Mouse (Mus musculus) brain, embryonic 14.5 days (tissue): ENCODE results near the gene Gm14151.

Experiments used
- CTCF ChIP-seq: fragments of 200-500 bp; IDR thresholded peaks from 2 replicates; pipeline ENCODE4 v1.5.1; 2012; ENCODE audit warnings: inconsistent platforms, mild to moderate bottlenecking, moderate library complexity, borderline replicate concordance; ENCODE audit not compliant: insufficient read depth, insufficient read length; ENCODE audit errors: extremely low read depth
- POLR2A ChIP-seq: fragments of 200-500 bp; IDR thresholded peaks from 2 replicates; pipeline ENCODE4 v1.6.1; 2012; ENCODE audit warnings: mild to moderate bottlenecking, inconsistent platforms, borderline replicate concordance; ENCODE audit not compliant: poor library complexity, insufficient read depth, insufficient read length, severe bottlenecking; ENCODE audit errors: extremely low read depth

DNA sequence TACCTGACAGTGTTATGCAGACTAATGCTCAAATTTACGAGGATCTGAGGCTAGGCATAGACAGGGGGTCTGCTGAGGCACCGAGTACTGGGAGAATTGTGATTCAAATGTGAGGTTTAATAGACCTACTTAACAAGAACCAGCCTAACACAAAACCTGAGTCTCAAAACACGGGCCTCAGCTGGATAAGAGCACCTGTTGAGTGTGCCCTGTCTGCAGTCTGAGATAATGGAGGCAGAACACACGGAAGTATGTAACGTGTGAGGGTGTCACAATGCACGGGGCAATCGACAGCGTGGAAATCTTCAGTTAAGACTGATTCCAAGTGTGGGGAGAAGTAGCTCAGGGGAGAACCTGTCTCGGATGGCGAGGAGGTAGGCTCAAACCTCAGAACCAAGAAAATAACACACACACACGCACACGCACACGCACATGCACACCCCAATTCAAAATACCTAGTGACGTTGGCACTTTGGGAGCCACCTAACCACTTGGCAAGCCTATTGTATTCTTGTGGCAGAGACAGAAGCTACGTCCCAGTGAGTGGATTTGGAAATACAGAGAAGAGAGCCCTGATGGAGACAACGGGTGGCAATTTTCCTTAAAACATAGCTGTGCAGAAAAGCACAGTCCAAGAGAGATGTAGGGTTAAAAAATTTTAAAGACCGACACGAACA lies 54.1 kb downstream of the Gm14151 start:
- TF ChIP-seq POLR2A (no peak), CTCF (no peak)
